Mouse (Mus musculus): Measurements from ENCODE around the gene Cc2d1a. TPM values are rescaled to one million over a fixed set of nuclear protein-coding genes. Genes with fewer than 3 reads are reported as not detected.

The Cc2d1a gene
- 22.2 and 22.7 TPM in 2 replicates for polyA plus RNA-seq (2015; fragmentation: Nextera tagmentation; extraction: Ambion mirVana)

DNA sequence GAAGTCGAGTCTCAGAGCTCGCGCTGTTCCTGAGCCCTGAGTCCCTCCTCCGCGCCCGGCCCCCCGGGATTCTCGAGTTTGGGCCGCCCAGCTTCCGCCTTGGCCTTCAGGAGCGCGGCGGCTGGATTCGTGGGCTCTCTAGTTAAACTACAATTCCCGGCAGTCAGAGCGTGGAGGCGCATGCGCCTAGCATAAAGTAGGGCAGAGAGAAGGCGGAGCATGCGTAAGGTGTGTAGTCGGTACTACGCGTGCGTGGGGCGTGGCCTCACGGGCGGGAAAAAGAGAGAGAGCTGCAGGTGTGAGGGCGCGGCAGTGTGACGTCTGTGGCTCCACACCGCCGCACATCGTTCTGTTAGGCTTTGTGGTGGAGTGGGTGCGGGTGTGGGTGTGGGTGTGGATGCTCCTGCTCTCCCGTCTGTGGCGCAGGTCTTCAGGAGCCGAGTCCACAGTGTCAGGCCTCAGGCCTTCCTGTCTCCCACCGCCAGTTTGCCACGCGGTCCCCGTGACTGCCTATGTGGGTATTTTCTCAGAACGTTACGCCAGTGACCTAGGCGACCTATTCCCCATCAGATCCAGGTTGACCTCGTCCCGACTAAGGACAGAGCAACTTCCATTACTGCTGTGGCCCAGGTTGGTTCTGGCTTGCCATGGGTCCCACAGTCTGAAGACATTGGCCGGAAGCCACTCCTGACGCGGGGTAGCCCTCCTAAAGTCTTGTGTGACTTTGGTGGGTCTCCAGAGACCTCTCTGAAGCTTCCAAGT lies at the start of gene Cc2d1a, which contains the start of gene 4930432K21Rik:
Cc2d1a (minus strand) TSS at position 168 of the 762 bp plus-strand sequence.
4930432K21Rik (plus strand) TSS at position 257 of the 762 bp plus-strand sequence.
- Histone ChIP-seq H3K4me1 (peaks cover 18% of the 10 kb centered on the region), H3K4me3 (replicated peaks) (peak within 1 kb of the TSS; percentile 73), H3K4me2 (peak within 1 kb of the TSS; percentile 92), H3K27ac (peak within 1 kb of the TSS; percentile 92), H3K36me3 (peaks cover 19% of the 10 kb centered on the region), H3K9ac (peak within 1 kb of the TSS; percentile 80), H3K27me3 (replicated peaks) (no peaks in the 10 kb centered on the region), H3K9me3 (no peaks in the 10 kb centered on the region)
- ATAC-seq (ENCODE audit: insufficient read depth, low FRiP score, low read depth): peak; percentile 95
- 15% methylated on average over 49 of the region's 49 CpGs for WGBS

DNA sequence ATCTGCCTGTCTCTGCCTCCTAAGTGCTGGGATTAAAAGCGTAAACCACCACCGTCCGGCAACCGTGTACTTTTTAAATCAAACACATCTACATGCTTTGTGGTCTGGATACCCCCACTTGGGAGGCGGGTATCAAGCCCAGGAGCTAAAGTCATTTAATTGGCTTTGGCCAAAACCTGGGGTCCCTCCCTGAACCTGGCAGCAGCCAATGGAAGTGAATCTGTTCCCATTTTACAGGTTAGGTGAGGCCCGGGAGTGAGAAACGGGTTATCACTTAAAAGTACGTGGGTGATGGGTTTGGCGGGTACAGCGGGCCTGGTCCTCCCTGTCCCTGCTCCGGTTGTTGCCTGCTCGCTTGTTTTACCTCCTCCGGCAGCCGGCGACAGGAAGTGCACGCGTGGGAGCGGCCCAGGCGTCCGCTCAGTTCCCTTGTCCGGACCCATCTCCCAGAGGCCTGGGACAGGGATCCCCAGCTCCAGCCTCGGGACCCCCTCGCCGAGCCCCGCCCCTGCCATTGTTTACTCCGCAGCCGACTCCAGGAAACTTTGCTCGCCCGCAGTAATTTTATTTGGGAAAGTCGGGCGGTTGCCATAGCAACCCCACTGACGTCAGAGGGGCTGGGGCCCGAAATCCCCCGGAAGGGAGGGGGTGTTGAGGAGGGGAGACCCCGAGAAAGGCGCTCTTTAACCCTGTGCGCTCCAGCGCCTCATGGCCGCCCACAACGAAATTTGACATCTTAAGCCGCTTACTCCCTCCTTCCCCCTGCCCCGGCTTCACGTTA lies 49.6 kb upstream of the Cc2d1a start:
- Histone ChIP-seq H3K4me1 (peaks cover 43% of the 10 kb centered on the region), H3K27ac (peak overlapping the region; percentile 97), H3K4me3 (replicated peaks) (peak overlapping the region; percentile 48), H3K9me3 (no peaks in the 10 kb centered on the region), H3K9ac (peak overlapping the region; percentile 50; the same call in 1 of the 2 replicates), H3K36me3 (no peaks in the 10 kb centered on the region), H3K27me3 (replicated peaks) (no peaks in the 10 kb centered on the region), H3K4me2 (peak overlapping the region; percentile 72)
- ATAC-seq (ENCODE audit: insufficient read depth, low FRiP score, low read depth): peak; percentile 21
- WGBS: 1% methylated on average over 43 of the region's 43 CpGs

DNA sequence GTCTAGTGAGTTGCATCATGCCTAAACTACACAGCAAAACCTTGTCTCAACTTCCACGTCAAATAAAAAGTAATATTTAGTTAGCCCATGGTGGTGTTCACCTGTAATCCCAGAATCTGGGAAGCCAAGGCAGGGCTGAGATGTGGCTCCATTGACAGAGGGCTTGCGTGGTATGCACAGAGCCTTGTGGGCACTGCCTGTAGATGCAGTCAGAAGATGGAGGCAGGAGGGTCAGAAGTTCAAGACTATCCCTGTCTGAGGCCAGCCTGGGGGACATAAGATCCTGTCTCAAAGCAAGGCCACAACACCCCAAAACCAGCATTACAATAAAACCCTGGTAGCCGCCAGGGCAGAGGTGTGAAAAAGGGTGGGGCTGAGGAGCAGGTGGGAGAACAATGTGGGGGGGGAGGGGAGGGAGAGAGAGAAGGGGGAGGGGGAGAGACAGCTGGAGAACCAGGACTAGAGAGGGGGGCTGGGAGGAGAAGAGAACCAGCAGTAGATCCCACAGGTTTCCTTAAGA lies 46.5 kb upstream of the Cc2d1a start:
- Histone ChIP-seq H3K27ac (no peak overlapping the region), H3K4me3 (replicated peaks) (no peak overlapping the region), H3K9me3 (no peaks in the 10 kb centered on the region), H3K9ac (no peak overlapping the region), H3K4me1 (peaks cover 34% of the 10 kb centered on the region), H3K36me3 (no peaks in the 10 kb centered on the region), H3K27me3 (replicated peaks) (no peaks in the 10 kb centered on the region), H3K4me2 (no peak overlapping the region)
- ATAC-seq (ENCODE audit: insufficient read depth, low FRiP score, low read depth): no peak
- WGBS: 72% methylated on average over 3 of the region's 3 CpGs

DNA sequence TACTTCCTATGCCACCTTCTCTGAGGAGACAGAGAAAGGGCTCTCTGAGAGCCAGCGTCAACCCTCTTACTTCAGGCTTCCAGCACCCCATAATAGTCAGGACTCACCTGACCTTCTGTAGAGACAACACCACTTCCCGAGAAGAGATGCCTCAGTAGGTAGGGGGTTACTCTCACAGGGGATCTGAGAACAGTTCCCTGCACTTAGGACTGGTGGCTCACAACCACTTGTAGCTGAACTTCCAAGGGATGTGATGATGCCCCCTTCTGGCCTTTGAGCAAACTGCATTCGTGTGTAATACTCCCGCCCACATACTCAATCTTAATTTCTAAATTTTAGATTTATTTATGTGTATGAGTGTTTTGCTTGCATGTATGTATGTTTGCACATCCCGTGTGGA lies 45.8 kb upstream of the Cc2d1a start:
- no peaks in the 10 kb centered on the region for H3K9me3 ChIP-seq
- H3K4me2 ChIP-seq: no peak overlapping the region
- no peaks in the 10 kb centered on the region for H3K36me3 ChIP-seq
- no peak overlapping the region for H3K9ac ChIP-seq
- H3K4me3 ChIP-seq (replicated peaks): no peak overlapping the region
- WGBS: 79% methylated on average over 5 of the region's 5 CpGs
- H3K4me1 ChIP-seq: peaks cover 27% of the 10 kb centered on the region
- no peaks in the 10 kb centered on the region for H3K27me3 ChIP-seq (replicated peaks)
- H3K27ac ChIP-seq: no peak overlapping the region
- ATAC-seq (ENCODE audit: insufficient read depth, low FRiP score, low read depth): no peak

DNA sequence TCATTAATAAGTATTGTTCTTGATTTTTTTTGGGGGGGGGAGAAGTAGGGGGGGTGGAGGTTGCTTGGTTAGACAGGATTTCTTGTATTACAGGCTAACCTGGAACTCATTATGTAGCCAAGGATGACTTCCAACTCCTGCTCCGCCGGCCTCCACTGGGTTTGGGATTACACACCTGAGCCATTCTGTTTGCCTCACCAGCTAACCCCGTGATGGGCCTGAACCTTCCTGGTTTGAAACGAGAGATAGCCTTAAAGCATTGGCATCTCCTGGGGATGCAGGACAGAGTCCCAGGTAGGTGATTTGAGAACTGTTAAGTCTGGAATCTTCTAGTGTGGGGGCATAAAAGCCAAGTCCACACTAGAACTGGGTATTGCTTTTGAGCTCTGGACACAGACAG lies 45.4 kb upstream of the Cc2d1a start:
- Histone ChIP-seq H3K4me1 (peaks cover 23% of the 10 kb centered on the region), H3K27me3 (replicated peaks) (no peaks in the 10 kb centered on the region), H3K4me2 (no peak overlapping the region), H3K9ac (no peak overlapping the region), H3K36me3 (no peaks in the 10 kb centered on the region), H3K4me3 (replicated peaks) (no peak overlapping the region), H3K27ac (no peak overlapping the region), H3K9me3 (no peaks in the 10 kb centered on the region)
- 77% methylated on average over 4 of the region's 4 CpGs for WGBS
- no peak for ATAC-seq (ENCODE audit: insufficient read depth, low FRiP score, low read depth)

DNA sequence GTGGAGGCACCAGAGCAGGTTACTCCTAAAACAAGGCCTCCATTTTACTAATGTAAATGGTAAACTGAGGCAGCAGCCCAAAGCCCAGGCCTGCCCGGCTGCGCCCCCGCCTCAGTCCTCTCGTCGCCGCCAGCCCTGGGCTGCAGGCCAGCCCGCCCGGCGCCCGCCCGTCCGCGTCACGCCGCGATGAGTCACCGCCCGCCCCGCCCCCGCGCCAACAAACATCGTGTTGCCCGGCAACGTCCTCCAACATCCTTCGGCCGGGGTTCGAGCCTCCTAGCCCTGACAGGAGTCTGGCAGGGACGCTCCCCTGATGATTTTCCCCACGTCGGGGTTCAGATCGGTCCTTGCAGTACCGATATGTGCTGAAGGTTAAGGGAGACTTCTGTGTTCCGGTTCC lies 44.8 kb upstream of the Cc2d1a start:
- no peaks in the 10 kb centered on the region for H3K36me3 ChIP-seq
- peak overlapping the region; percentile 88 for H3K27ac ChIP-seq
- peak; percentile 59 for ATAC-seq (ENCODE audit: insufficient read depth, low FRiP score, low read depth)
- H3K9me3 ChIP-seq: no peaks in the 10 kb centered on the region
- H3K4me1 ChIP-seq: peaks cover 17% of the 10 kb centered on the region
- WGBS: 2% methylated on average over 33 of the region's 33 CpGs
- no peak overlapping the region for H3K9ac ChIP-seq
- no peaks in the 10 kb centered on the region for H3K27me3 ChIP-seq (replicated peaks)
- peak overlapping the region; percentile 21 for H3K4me3 ChIP-seq (replicated peaks)
- H3K4me2 ChIP-seq: peak overlapping the region; percentile 55

DNA sequence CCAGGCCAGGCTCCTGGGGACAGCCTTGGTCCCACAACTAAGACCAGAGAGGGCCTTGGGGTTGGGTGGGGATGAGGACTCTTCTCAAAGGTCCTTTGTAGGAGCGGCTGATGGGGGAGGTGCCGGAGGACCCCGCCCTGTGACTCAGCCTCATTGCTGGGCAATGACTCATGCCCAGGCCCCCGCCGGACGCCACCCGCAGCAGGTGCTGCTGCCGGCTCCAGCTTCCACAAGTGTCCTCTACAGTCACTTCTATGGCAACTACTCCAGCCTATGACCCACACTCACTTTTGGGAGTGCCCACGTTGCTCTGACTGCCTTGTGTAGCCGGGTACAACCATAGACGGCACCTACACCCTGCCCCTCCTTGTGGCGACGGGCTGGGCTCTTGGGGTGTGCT lies 44.3 kb upstream of the Cc2d1a start:
- Histone ChIP-seq H3K9me3 (no peaks in the 10 kb centered on the region), H3K27me3 (replicated peaks) (no peaks in the 10 kb centered on the region), H3K27ac (peak overlapping the region; percentile 88), H3K4me2 (peak overlapping the region; percentile 55), H3K36me3 (no peaks in the 10 kb centered on the region), H3K9ac (no peak overlapping the region), H3K4me1 (peaks cover 19% of the 10 kb centered on the region), H3K4me3 (replicated peaks) (peak overlapping the region; percentile 21)
- peak; percentile 75 for ATAC-seq (ENCODE audit: insufficient read depth, low FRiP score, low read depth)
- 31% methylated on average over 13 of the region's 13 CpGs for WGBS

DNA sequence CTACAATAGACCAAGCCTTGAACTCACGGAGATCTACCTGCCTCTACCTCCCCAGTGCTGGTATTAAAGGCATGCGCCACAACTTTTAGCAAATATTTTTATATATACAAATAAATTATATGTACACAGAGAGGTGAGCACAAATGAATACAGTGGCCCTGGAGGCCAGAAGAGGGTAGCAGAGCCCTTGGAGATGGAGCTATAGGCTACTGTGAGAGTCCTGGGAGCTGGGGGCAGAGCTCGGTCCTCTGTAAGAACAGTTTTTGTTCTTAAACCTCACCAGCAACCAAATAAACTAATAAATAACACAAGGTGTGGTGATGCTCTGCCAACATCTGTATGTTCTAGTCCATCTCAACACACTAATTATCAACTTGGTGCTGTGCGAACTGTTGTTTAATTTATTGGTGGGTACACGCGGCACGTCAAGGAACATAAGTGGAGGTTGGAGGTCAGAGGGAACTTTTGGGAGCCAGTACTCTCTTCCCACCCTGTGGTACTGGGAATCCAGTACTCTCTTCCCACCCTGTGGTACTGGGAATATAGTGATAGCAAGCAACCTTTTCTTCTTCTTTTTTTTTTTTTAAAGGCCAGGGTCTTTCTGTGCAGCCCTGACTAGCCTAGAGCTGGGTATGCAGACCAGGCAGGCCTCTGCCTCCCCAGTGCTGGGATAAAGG lies 42.6 kb upstream of the Cc2d1a start:
- Histone ChIP-seq H3K9me3 (no peaks in the 10 kb centered on the region), H3K4me2 (no peak overlapping the region), H3K27ac (no peak overlapping the region), H3K27me3 (replicated peaks) (no peaks in the 10 kb centered on the region), H3K4me1 (peaks cover 21% of the 10 kb centered on the region), H3K9ac (no peak overlapping the region), H3K36me3 (no peaks in the 10 kb centered on the region), H3K4me3 (replicated peaks) (no peak overlapping the region)
- ATAC-seq (ENCODE audit: insufficient read depth, low FRiP score, low read depth): no peak
- 90% methylated on average over 7 of the region's 7 CpGs for WGBS

DNA sequence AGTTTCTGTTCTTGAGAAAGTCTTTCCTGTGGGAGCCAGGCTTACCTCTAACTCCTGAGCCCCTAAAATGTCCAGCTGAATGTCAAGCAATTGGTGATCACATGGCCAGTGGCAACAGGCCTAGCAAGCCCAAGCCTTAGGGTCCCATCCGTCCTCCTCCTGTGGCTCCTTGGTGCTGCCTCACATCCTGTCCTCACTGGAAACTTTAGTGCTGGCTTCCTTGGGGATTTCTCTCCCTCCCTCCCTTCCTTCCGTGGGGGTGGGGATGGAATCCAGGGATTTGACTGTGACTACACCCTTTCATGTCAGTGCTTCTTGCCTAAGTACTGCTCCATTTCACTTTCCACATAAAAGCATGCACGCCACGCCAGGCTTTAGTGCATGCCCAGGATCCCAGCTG lies 41.9 kb upstream of the Cc2d1a start:
- 0 out of 2 replicates have a peak overlapping the region, but pooled peaks have one; percentile 16 for H3K27ac ChIP-seq
- ATAC-seq (ENCODE audit: insufficient read depth, low FRiP score, low read depth): no peak
- no peaks in the 10 kb centered on the region for H3K27me3 ChIP-seq (replicated peaks)
- no peak overlapping the region for H3K4me2 ChIP-seq
- H3K9ac ChIP-seq: no peak overlapping the region
- no peak overlapping the region for H3K4me3 ChIP-seq (replicated peaks)
- H3K4me1 ChIP-seq: peaks cover 24% of the 10 kb centered on the region
- WGBS: 56% methylated on average over 4 of the region's 4 CpGs
- no peaks in the 10 kb centered on the region for H3K9me3 ChIP-seq
- H3K36me3 ChIP-seq: no peaks in the 10 kb centered on the region

DNA sequence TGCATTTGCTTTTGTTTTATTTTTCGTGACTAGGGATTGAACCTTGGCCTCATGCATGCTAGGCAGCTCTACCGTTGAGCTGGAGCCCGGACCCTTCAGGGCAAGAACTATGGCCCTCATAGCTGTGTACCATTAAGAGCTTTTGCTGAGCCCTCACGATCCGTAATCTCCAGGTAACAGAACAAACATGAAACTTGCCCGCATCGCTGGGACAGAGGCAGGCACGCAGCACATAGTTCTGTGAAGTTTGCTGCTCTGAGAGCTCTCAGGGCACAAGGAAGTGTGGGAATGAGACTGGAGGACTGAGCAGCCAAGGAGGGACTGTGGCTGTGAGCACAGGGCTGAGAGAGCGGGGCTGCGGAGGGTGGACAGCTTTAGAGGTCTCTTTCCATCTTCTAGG lies 40.9 kb upstream of the Cc2d1a start:
- Histone ChIP-seq H3K36me3 (no peaks in the 10 kb centered on the region), H3K4me1 (peaks cover 24% of the 10 kb centered on the region), H3K4me2 (no peak overlapping the region), H3K27ac (no peak overlapping the region), H3K9me3 (no peaks in the 10 kb centered on the region), H3K4me3 (replicated peaks) (no peak overlapping the region), H3K27me3 (replicated peaks) (no peaks in the 10 kb centered on the region), H3K9ac (no peak overlapping the region)
- no peak for ATAC-seq (ENCODE audit: insufficient read depth, low FRiP score, low read depth)
- 68% methylated on average over 10 of the region's 10 CpGs for WGBS

DNA sequence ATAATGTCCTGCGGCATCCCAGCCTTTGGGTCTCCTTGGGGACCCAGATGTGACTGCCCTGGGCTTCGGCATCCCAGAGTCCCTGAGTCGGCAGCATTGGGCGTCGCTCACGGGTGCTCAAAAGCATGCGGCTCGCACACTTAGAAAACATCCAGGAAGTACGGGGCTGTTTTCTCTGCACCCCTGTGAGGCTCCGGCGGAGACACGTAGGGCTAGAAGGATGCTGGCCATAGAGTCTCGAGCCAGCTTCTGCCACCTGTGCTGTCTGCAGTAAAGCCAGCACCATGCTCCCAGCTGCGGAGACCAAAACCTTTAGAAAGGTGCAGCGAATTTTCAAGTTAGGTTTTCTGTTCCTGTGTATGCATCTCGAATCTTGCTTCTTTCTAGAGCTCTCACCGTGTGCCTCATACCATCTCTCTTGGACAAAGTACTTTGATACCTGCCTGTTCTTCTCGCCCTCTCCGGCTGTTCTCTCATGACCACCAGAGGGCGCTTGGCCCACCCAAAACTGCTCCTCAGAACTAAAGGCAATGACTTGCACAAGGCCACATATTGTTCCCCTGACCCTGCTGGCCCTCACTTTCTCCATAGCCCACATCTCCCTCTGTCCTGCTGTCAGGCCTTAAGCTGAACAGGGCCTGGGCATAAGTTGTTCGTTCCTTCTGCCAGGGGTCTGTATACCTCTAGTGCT lies 39.5 kb upstream of the Cc2d1a start:
- no peaks in the 10 kb centered on the region for H3K9me3 ChIP-seq
- H3K27me3 ChIP-seq (replicated peaks): no peaks in the 10 kb centered on the region
- H3K9ac ChIP-seq: peak overlapping the region; percentile 16; the same call in 1 of the 2 replicates
- H3K27ac ChIP-seq: peak overlapping the region; percentile 46
- H3K4me1 ChIP-seq: peaks cover 17% of the 10 kb centered on the region
- WGBS: 5% methylated on average over 21 of the region's 21 CpGs
- peak overlapping the region; percentile 85 for H3K4me2 ChIP-seq
- H3K4me3 ChIP-seq (replicated peaks): peak overlapping the region; percentile 41
- no peaks in the 10 kb centered on the region for H3K36me3 ChIP-seq
- ATAC-seq (ENCODE audit: insufficient read depth, low FRiP score, low read depth): no peak

All from stomach, embryonic 15.5 days (tissue).